Mouse (Mus musculus) midbrain, embryonic 14.5 days (tissue): Measurements from ENCODE around the gene Hipk4. TPM values are rescaled to one million over a fixed set of nuclear protein-coding genes. Genes with fewer than 3 reads are reported as not detected.
A peak's percentile ranks its signal among the peaks of the same experiment; 100 is the strongest.

Source experiments
- ATAC-seq: fragments of 200-750 bp; cut with Nextera tagmentation; 2 replicates; pipeline ENCODE4 v1.8.0; 2017; ENCODE audit warnings: moderate number of reproducible peaks, moderate library complexity; ENCODE audit not compliant: low FRiP score, low TSS enrichment
- DNase-seq: peaks from one replicate; pipeline ENCODE4 v3.0.0-alpha.2; 2015
- H3K27ac ChIP-seq: fragments of 300-500 bp; sonication (generic); replicated peaks from 2 replicates; pipeline ENCODE4 v1.5.1; 2014; ENCODE audit warnings: mild to moderate bottlenecking, low read depth, low read length, moderate library complexity
- H3K27me3 ChIP-seq: fragments of 300-500 bp; sonication (generic); 2 replicates; pipeline ENCODE4 v1.6.1; 2014; ENCODE audit warnings: low read length, control low read depth, mixed read lengths; ENCODE audit not compliant: control insufficient read depth, insufficient read depth
- H3K36me3 ChIP-seq: fragments of 300-500 bp; sonication (generic); 2 replicates; pipeline ENCODE4 v1.6.1; 2014; ENCODE audit warnings: low read length, control low read depth; ENCODE audit not compliant: control insufficient read depth, insufficient read depth
- H3K4me1 ChIP-seq: fragments of 300-500 bp; sonication (generic); 2 replicates; pipeline ENCODE4 v1.6.1; 2014; ENCODE audit warnings: mild to moderate bottlenecking, antibody characterized with exemption, low read length, control low read depth; ENCODE audit not compliant: control insufficient read depth, insufficient read depth
- H3K4me2 ChIP-seq: fragments of 300-500 bp; sonication (generic); 2 replicates; pipeline ENCODE4 v1.6.1; 2014; ENCODE audit warnings: mild to moderate bottlenecking, low read length, moderate library complexity
- H3K4me3 ChIP-seq: fragments of 300-500 bp; sonication (generic); replicated peaks from 2 replicates; pipeline ENCODE4 v1.5.1; 2014; ENCODE audit warnings: low read depth, low read length
- H3K9ac ChIP-seq: fragments of 300-500 bp; sonication (generic); replicated peaks from 2 replicates; pipeline ENCODE4 v1.6.1; 2014; ENCODE audit warnings: mild to moderate bottlenecking, low read length, moderate library complexity
- H3K9me3 ChIP-seq: fragments of 300-500 bp; sonication (generic); 2 replicates; pipeline ENCODE4 v1.6.1; 2016; ENCODE audit warnings: low read length, control low read depth, mixed read lengths; ENCODE audit not compliant: control insufficient read depth
- WGBS: fragments of 180-500 bp; shearing (Covaris S2); extraction: QIAGEN DNeasy Blood & Tissue Kit; methylation state at CpG from one replicate; pipeline ENCODE4 v1.1.7; 2014; 5-methylcytosine and 5-hydroxymethylcytosine counted together
- polyA plus RNA-seq: library from polyadenylated mRNA; unstranded; fragments of >200 nt; fragmentation: Nextera tagmentation; extraction: Ambion mirVana; gene quantifications from 2 replicates; pipeline ENCODE4 v1.2.1, GENCODE M21; 2014

The Hipk4 gene
- polyA plus RNA-seq, 1 experiment from 2014 or later, result 0.43 TPM

- Histone ChIP-seq H3K4me3 (peak overlapping the region; percentile 24), H3K27ac (no peak overlapping the region), H3K9ac (peak overlapping the region; percentile 45), H3K36me3 (peaks cover 7% of the 10 kb centered on the region; the same call in 1 of the 2 replicates), H3K27me3 (no peaks in the 10 kb centered on the region), H3K4me1 (peaks cover 6% of the 10 kb centered on the region; the same call in 1 of the 2 replicates), H3K9me3 (no peaks in the 10 kb centered on the region), H3K4me2 (peak overlapping the region; percentile 55)
- WGBS, result 13% methylated on average over 11 of the region's 11 CpGs
- peak; percentile 47; the same call in 1 of the 2 replicates for ATAC-seq
- no peak for DNase-seq
Measured at GRCm38 (mm10) chr7:27480927-27481626, 42.0 kb upstream of the Hipk4 start.

- Histone ChIP-seq H3K27me3 (no peaks in the 10 kb centered on the region), H3K9me3 (no peaks in the 10 kb centered on the region), H3K4me3 (peak overlapping the region; percentile 24), H3K4me1 (peaks cover 6% of the 10 kb centered on the region; the same call in 1 of the 2 replicates), H3K27ac (no peak overlapping the region), H3K9ac (peak overlapping the region; percentile 45), H3K36me3 (peaks cover 4% of the 10 kb centered on the region; the same call in 1 of the 2 replicates), H3K4me2 (peak overlapping the region; percentile 55)
- 0% methylated on average over 12 of the region's 12 CpGs for WGBS
- ATAC-seq, result peak; percentile 55; the same call in 1 of the 2 replicates
- peak; percentile 71 for DNase-seq
Measured at GRCm38 (mm10) chr7:27481627-27481969, 41.5 kb upstream of the Hipk4 start.

GRCm38 (mm10) chr7:27483860-27484259 is 39.2 kb upstream of the Hipk4 start:
- H3K9me3 ChIP-seq, result no peaks in the 10 kb centered on the region
- DNase-seq (no peak), ATAC-seq (no peak)
- no peak overlapping the region for H3K27ac ChIP-seq
- no peaks in the 10 kb centered on the region for H3K27me3 ChIP-seq
- H3K4me3 ChIP-seq, result no peak overlapping the region
- WGBS, result 89% methylated on average over 4 of the region's 4 CpGs
- no peak overlapping the region for H3K4me2 ChIP-seq
- H3K9ac ChIP-seq, result no peak overlapping the region
- peaks cover 6% of the 10 kb centered on the region; the same call in 1 of the 2 replicates for H3K4me1 ChIP-seq
- no peaks in the 10 kb centered on the region for H3K36me3 ChIP-seq

DNA sequence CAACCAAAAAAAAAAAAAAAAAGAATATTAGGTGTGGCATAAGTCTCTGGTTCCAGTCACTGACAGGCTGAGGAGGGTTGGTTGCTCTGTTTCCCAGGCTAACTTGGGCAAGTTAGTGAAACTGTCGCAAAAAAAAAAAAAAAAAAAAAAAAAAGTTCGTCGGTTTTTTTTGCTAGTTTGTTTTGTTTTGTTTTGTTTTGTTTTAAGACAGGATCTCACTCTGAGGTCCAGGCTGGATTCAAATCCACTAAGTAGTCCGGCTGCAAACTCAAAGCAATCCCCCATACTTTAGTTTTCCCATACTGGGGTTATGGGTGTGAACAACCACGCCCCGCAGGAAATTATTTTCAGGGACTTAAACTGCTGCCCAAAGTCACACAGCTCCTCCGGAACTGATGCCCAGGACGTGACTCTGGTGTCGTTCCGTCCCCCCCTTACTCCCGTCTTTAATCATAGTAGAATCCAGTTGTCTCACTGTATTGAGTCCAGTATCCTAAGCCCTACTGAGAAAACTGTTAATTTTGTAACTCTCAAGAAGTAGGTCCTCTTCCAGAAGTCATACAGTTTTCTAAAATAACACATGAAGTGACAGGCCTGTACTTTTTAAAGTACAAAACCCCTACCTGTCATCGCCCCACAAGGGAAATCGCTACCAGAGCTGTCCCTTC is 36.8 kb upstream of the Hipk4 start:
- Histone ChIP-seq H3K4me3 (peak overlapping the region; percentile 61), H3K4me1 (peaks cover 9% of the 10 kb centered on the region; the same call in 1 of the 2 replicates), H3K9ac (no peak overlapping the region), H3K4me2 (peak overlapping the region; percentile 54), H3K9me3 (no peaks in the 10 kb centered on the region), H3K27ac (peak overlapping the region; percentile 89; the same call in 1 of the 2 replicates), H3K36me3 (no peaks in the 10 kb centered on the region), H3K27me3 (no peaks in the 10 kb centered on the region; the same call in 1 of the 2 replicates)
- ATAC-seq, result peak; percentile 7; the same call in 1 of the 2 replicates
- WGBS, result 7% methylated on average over 13 of the region's 13 CpGs
- DNase-seq, result no peak

- Histone ChIP-seq H3K27me3 (no peaks in the 10 kb centered on the region; the same call in 1 of the 2 replicates), H3K4me1 (0 out of 2 replicates have a peak, but pooled peaks cover 5% of the 10 kb centered on the region), H3K36me3 (no peaks in the 10 kb centered on the region), H3K9me3 (no peaks in the 10 kb centered on the region), H3K4me2 (peak within 1 kb of the TSS; percentile 54), H3K27ac (peak within 1 kb of the TSS; percentile 89), H3K9ac (peak within 1 kb of the TSS; percentile 67), H3K4me3 (peak within 1 kb of the TSS; percentile 61)
- ATAC-seq (peak; percentile 96), DNase-seq (peak; percentile 99)
- under 1% methylated on average over 80 of the region's 80 CpGs for WGBS
Measured at GRCm38 (mm10) chr7:27486770-27487697, 36.0 kb upstream of the Hipk4 start, which contains the start of gene Sertad1. Sertad1 (plus strand) TSS chr7:27486910.

DNA sequence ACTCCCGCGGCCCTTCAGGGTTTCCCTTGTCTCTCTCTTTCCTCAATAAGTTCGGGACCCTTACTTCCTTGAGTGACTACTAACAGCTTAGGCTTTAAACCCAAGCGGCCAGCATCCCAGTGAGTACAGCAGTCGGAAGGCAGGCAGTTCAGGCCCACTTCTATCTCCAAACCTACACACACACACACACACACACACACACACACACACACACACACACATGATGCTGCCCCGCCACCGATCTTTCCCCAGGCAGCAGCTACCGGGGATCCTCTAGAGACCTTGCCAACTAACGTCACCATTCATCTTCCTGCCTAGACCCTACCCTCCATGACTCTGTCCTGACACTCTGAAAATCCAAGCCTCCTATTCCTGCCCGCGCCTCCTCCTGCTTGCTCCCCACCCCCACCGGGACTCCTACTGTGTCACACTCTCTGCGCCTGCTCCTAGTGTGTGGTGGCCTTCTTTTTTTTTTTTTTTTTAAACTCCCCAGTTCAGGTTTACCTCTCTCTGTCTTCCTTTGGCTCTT is 35.3 kb upstream of the Hipk4 start:
- Histone ChIP-seq H3K9me3 (no peaks in the 10 kb centered on the region), H3K4me3 (peak overlapping the region; percentile 61)

GRCm38 (mm10) chr7:27489270-27489869 is 33.7 kb upstream of the Hipk4 start:
- H3K4me2 ChIP-seq, result no peak overlapping the region
- no peak for DNase-seq
- H3K9me3 ChIP-seq, result no peaks in the 10 kb centered on the region
- H3K27me3 ChIP-seq, result no peaks in the 10 kb centered on the region; the same call in 1 of the 2 replicates
- no peak overlapping the region for H3K9ac ChIP-seq
- no peaks in the 10 kb centered on the region for H3K36me3 ChIP-seq
- H3K4me3 ChIP-seq, result no peak overlapping the region
- no peak overlapping the region for H3K27ac ChIP-seq
- WGBS, result 91% methylated on average over 25 of the region's 25 CpGs
- no peak for ATAC-seq
- H3K4me1 ChIP-seq, result 0 out of 2 replicates have a peak, but pooled peaks cover 5% of the 10 kb centered on the region

More for the DNA sequence above, 35.3 kb upstream of the Hipk4 start:
- no peaks in the 10 kb centered on the region; the same call in 1 of the 2 replicates for H3K27me3 ChIP-seq
- ATAC-seq, result no peak
- peak overlapping the region; percentile 54 for H3K4me2 ChIP-seq
- H3K9ac ChIP-seq, result peak overlapping the region; percentile 67; the same call in 1 of the 2 replicates
- 0 out of 2 replicates have a peak, but pooled peaks cover 5% of the 10 kb centered on the region for H3K4me1 ChIP-seq
- peak; percentile 13 for DNase-seq
- no peaks in the 10 kb centered on the region for H3K36me3 ChIP-seq
- peak overlapping the region; percentile 89; the same call in 1 of the 2 replicates for H3K27ac ChIP-seq
- WGBS, result 3% methylated on average over 13 of the region's 13 CpGs
